Mouse (Mus musculus): Measurements from ENCODE around the gene Gm11627.

- TF ChIP-seq CTCF (conservative IDR thresholded peaks at IDR 0.05; ENCODE audit: low read length): no peak
- no peak for TF ChIP-seq POU5F1 (IDR thresholded peaks at IDR 0.05; ENCODE audit: borderline replicate concordance, low read length)
Measured at GRCm38 (mm10) chr11:102579165-102580033, at the start of gene Gm11627.

Measured in E14TG2a.4 (cell line).